Mouse (Mus musculus): Measurements from ENCODE around the gene Pitx2. TPM values are rescaled to one million over a fixed set of nuclear protein-coding genes. Genes with fewer than 3 reads are reported as not detected.
A peak's percentile ranks its signal among the peaks of the same experiment; 100 is the strongest.

The Pitx2 gene
- polyA plus RNA-seq, 1 experiment from 2014 or later, result 35.6 TPM

GRCm38 (mm10) chr3:129202871-129203740, 3.4 kb downstream of the Pitx2 start:
- peak overlapping the region; percentile 47; the same call in 1 of the 2 replicates for H3K9ac ChIP-seq (replicated peaks)
- no peak for ATAC-seq (ENCODE audit: insufficient number of reproducible peaks, insufficient read depth, low FRiP score, low TSS enrichment, low read depth)
- 1% methylated on average over 36 of the region's 36 CpGs for WGBS
- H3K4me2 ChIP-seq, result peak overlapping the region; percentile 76
- H3K4me3 ChIP-seq (replicated peaks), result peak overlapping the region; percentile 40
- no peaks in the 10 kb centered on the region for H3K9me3 ChIP-seq
- H3K36me3 ChIP-seq, result no peaks in the 10 kb centered on the region
- H3K4me1 ChIP-seq (replicated peaks), result peaks cover 36% of the 10 kb centered on the region
- 0 out of 2 replicates have a peak overlapping the region, but pooled peaks have one; percentile 23 for H3K27ac ChIP-seq
- peaks cover 92% of the 10 kb centered on the region for H3K27me3 ChIP-seq

- no peaks in the 10 kb centered on the region for H3K9me3 ChIP-seq
- H3K4me3 ChIP-seq (replicated peaks), result peak overlapping the region; percentile 40
- H3K27ac ChIP-seq, result no peak overlapping the region
- H3K27me3 ChIP-seq, result peaks cover 91% of the 10 kb centered on the region
- H3K36me3 ChIP-seq, result no peaks in the 10 kb centered on the region
- ATAC-seq (ENCODE audit: insufficient number of reproducible peaks, insufficient read depth, low FRiP score, low TSS enrichment, low read depth), result peak; percentile 50
- H3K4me2 ChIP-seq, result peak overlapping the region; percentile 76
- peaks cover 36% of the 10 kb centered on the region for H3K4me1 ChIP-seq (replicated peaks)
- H3K9ac ChIP-seq (replicated peaks), result peak overlapping the region; percentile 47
- WGBS, result 1% methylated on average over 35 of the region's 35 CpGs
These were observed 4.2 kb downstream of the Pitx2 start for GRCm38 (mm10) chr3:129203761-129204440.

DNA sequence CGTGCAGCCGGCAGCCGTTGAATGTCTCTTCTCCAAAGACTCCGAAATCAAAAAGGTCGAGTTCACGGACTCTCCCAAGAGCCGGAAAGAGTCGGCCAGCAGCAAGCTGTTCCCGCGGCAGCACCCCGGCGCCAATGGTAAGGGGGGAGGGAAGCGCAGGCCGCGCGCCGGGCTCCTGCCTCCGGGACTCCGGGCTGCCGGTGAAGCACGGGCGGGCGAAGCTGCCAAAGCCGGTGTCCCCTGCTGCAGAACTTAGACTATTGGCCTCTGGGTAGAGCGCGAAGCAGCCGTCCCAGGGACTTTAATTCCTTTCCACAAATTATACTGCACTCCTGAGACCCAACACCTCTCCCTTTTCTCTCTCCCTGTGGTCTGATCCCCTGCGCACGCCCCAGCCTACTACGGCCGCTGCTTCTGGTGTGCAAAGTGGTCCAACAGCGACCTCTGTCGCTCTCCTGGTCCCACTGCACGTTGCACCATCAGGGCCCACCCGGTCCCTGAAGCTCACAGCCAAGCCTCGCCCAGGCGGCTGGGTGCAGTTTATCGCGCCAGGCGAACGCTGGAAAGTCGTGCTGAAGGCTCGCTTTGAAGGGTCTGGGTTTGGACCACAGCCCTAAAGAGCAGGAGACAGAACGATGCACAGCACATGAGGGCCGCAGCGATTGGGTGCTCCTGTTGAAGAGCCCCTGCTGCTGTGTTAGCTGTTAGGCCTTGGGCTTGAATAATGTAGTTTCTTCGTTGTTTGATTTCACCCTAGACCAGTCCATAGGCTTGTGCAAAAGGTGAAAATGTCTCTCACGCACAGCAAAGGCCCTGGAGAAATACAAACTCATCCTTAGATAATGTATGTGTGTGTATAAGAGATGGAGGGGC, 5.0 kb downstream of the Pitx2 start:
- Histone ChIP-seq H3K9ac (replicated peaks) (peak overlapping the region; percentile 47), H3K9me3 (no peaks in the 10 kb centered on the region), H3K27ac (no peak overlapping the region), H3K27me3 (peaks cover 91% of the 10 kb centered on the region), H3K4me2 (peak overlapping the region; percentile 76), H3K4me3 (replicated peaks) (peak overlapping the region; percentile 40), H3K36me3 (no peaks in the 10 kb centered on the region), H3K4me1 (replicated peaks) (peaks cover 28% of the 10 kb centered on the region)
- peak; percentile 91 for ATAC-seq (ENCODE audit: insufficient number of reproducible peaks, insufficient read depth, low FRiP score, low TSS enrichment, low read depth)
- under 1% methylated on average over 48 of the region's 48 CpGs for WGBS

DNA sequence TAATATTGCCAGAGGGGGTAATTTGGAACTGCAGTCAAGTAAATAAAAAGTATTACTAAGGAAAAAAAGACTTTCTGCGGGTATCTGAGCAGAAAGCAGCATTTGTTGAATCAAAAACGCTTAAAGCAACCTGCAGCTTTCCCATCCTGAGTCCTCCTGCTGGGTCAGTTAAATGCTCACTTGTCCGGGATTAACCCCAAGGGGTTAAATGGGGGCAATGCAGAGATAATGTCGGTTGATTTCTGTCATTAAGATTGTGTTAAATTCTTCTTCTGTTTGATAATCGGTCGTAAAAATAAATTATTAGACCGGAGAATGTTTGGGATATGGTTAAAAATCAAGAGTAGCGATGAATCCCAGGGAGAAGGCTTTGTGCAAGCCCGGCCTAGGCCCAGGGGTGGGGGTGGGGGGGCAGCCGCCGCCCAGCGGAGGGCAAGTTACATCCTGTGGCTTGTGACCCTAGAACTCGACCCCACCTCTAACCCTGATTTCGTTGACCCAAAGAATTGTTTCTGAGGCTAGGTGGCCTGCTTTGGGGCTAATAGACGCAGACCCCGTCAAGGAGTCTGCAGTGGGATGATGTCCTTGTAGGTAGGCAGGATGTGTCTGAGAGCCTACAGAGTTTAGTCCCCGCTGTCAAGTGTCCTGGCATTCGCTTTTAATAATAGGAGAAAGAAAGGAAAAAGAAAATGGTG, 6.0 kb downstream of the Pitx2 start:
- Histone ChIP-seq H3K4me2 (0 out of 2 replicates have a peak overlapping the region, but pooled peaks have one; percentile 76), H3K9me3 (no peaks in the 10 kb centered on the region), H3K9ac (replicated peaks) (no peak overlapping the region), H3K4me3 (replicated peaks) (no peak overlapping the region), H3K27ac (no peak overlapping the region), H3K4me1 (replicated peaks) (peaks cover 24% of the 10 kb centered on the region), H3K27me3 (peaks cover 92% of the 10 kb centered on the region), H3K36me3 (no peaks in the 10 kb centered on the region)
- no peak for ATAC-seq (ENCODE audit: insufficient number of reproducible peaks, insufficient read depth, low FRiP score, low TSS enrichment, low read depth)
- 2% methylated on average over 18 of the region's 18 CpGs for WGBS

DNA sequence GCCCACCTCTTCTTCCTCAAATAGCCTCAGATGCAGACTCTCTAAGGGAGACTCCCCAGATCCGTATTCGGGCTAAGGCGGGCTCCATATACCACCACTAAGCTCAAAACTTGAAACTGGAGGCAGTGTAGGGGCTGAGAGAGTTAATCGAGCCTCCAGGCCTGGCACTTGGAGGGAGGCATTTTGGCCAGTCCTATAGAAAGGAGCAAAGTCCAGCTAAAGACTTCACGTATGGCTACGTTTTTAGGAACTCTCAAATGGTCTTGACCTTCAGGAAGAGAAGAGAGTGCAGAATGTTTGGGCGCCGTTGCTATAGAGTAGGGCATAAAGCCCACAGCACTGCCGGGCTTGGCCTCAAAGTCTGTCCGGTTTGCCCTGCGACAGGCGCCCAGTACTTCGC, 7.1 kb downstream of the Pitx2 start:
- peak overlapping the region; percentile 27; the same call in 1 of the 2 replicates for H3K4me2 ChIP-seq
- under 1% methylated on average over 13 of the region's 13 CpGs for WGBS
- H3K27ac ChIP-seq, result no peak overlapping the region

GRCm38 (mm10) chr3:129207231-129208030, 7.8 kb downstream of the Pitx2 start:
- H3K4me2 ChIP-seq, result peak overlapping the region; percentile 27; the same call in 1 of the 2 replicates
- no peak overlapping the region for H3K27ac ChIP-seq
- no peak for ATAC-seq (ENCODE audit: insufficient number of reproducible peaks, insufficient read depth, low FRiP score, low TSS enrichment, low read depth)
- H3K4me3 ChIP-seq (replicated peaks), result no peak overlapping the region; the same call in 1 of the 2 replicates
- no peaks in the 10 kb centered on the region for H3K9me3 ChIP-seq
- H3K4me1 ChIP-seq (replicated peaks), result peaks cover 24% of the 10 kb centered on the region
- H3K27me3 ChIP-seq, result peaks cover 95% of the 10 kb centered on the region
- H3K36me3 ChIP-seq, result no peaks in the 10 kb centered on the region
- 3% methylated on average over 24 of the region's 24 CpGs for WGBS
- no peak overlapping the region for H3K9ac ChIP-seq (replicated peaks)

More for the DNA sequence above, 7.1 kb downstream of the Pitx2 start:
- ATAC-seq (ENCODE audit: insufficient number of reproducible peaks, insufficient read depth, low FRiP score, low TSS enrichment, low read depth), result no peak
- Histone ChIP-seq H3K9ac (replicated peaks) (no peak overlapping the region), H3K27me3 (peaks cover 95% of the 10 kb centered on the region), H3K36me3 (no peaks in the 10 kb centered on the region), H3K4me3 (replicated peaks) (no peak overlapping the region; the same call in 1 of the 2 replicates), H3K4me1 (replicated peaks) (peaks cover 24% of the 10 kb centered on the region), H3K9me3 (no peaks in the 10 kb centered on the region)

GRCm38 (mm10) chr3:129208031-129208380, 8.3 kb downstream of the Pitx2 start:
- no peak overlapping the region for H3K9ac ChIP-seq (replicated peaks)
- WGBS, result 5% methylated on average over 7 of the region's 7 CpGs
- peaks cover 19% of the 10 kb centered on the region for H3K4me1 ChIP-seq (replicated peaks)
- H3K27ac ChIP-seq, result no peak overlapping the region
- peaks cover 94% of the 10 kb centered on the region for H3K27me3 ChIP-seq
- H3K4me2 ChIP-seq, result no peak overlapping the region; the same call in 1 of the 2 replicates
- H3K9me3 ChIP-seq, result no peaks in the 10 kb centered on the region
- H3K36me3 ChIP-seq, result no peaks in the 10 kb centered on the region
- no peak for ATAC-seq (ENCODE audit: insufficient number of reproducible peaks, insufficient read depth, low FRiP score, low TSS enrichment, low read depth)
- no peak overlapping the region for H3K4me3 ChIP-seq (replicated peaks)

- 3% methylated on average over 10 of the region's 10 CpGs for WGBS
- H3K36me3 ChIP-seq, result no peaks in the 10 kb centered on the region
- no peak for ATAC-seq (ENCODE audit: insufficient number of reproducible peaks, insufficient read depth, low FRiP score, low TSS enrichment, low read depth)
- no peak overlapping the region for H3K27ac ChIP-seq
- no peak overlapping the region; the same call in 1 of the 2 replicates for H3K4me2 ChIP-seq
- H3K9me3 ChIP-seq, result no peaks in the 10 kb centered on the region
- no peak overlapping the region for H3K9ac ChIP-seq (replicated peaks)
- H3K4me3 ChIP-seq (replicated peaks), result no peak overlapping the region
- peaks cover 94% of the 10 kb centered on the region for H3K27me3 ChIP-seq
- peaks cover 15% of the 10 kb centered on the region for H3K4me1 ChIP-seq (replicated peaks)
These were observed 8.7 kb downstream of the Pitx2 start for GRCm38 (mm10) chr3:129208421-129208820.

- no peak overlapping the region for H3K4me2 ChIP-seq
- WGBS, result 5% methylated on average over 4 of the region's 4 CpGs
These were observed 9.6 kb downstream of the Pitx2 start for GRCm38 (mm10) chr3:129209266-129209665.

DNA sequence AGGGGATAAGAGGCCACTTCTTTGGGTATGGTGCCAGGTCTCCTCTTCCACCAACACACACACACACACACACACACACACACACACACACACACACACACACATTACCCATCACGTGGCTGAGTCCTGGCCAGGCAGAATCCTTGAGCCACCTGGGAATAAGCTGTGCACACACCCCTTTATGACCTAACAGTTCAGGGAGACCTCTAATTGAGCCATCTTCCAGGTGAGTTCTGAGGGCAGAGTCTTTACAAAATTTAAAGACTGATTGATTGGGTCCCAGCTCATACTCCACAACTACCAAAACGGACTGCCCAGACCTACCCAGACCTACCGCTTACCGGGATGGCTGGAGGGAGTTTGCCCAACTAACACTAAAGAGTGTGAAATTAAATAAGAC, 10.1 kb downstream of the Pitx2 start:
- H3K4me1 ChIP-seq (replicated peaks), result peaks cover 15% of the 10 kb centered on the region
- no peak for ATAC-seq (ENCODE audit: insufficient number of reproducible peaks, insufficient read depth, low FRiP score, low TSS enrichment, low read depth)
- 4% methylated on average over 4 of the region's 4 CpGs for WGBS
- H3K9me3 ChIP-seq, result no peaks in the 10 kb centered on the region
- no peak overlapping the region for H3K27ac ChIP-seq
- H3K4me3 ChIP-seq (replicated peaks), result no peak overlapping the region
- no peak overlapping the region for H3K4me2 ChIP-seq
- no peaks in the 10 kb centered on the region for H3K36me3 ChIP-seq
- H3K9ac ChIP-seq (replicated peaks), result no peak overlapping the region
- H3K27me3 ChIP-seq, result peaks cover 94% of the 10 kb centered on the region

More at GRCm38 (mm10) chr3:129209266-129209665, 9.6 kb downstream of the Pitx2 start:
- Histone ChIP-seq H3K4me3 (replicated peaks) (no peak overlapping the region), H3K36me3 (no peaks in the 10 kb centered on the region), H3K4me1 (replicated peaks) (peaks cover 13% of the 10 kb centered on the region), H3K9me3 (no peaks in the 10 kb centered on the region), H3K27me3 (peaks cover 94% of the 10 kb centered on the region), H3K9ac (replicated peaks) (no peak overlapping the region), H3K27ac (no peak overlapping the region)
- ATAC-seq (ENCODE audit: insufficient number of reproducible peaks, insufficient read depth, low FRiP score, low TSS enrichment, low read depth), result no peak
